Mouse (Mus musculus) heart, postnatal 0 days (tissue): ENCODE data around the gene Mgea5. TPM values are rescaled to one million over a fixed set of nuclear protein-coding genes. Genes with fewer than 3 reads are reported as not detected.

Source experiments
- ATAC-seq: fragments of 200-750 bp; cut with Nextera tagmentation; 2 replicates; pipeline ENCODE4 v1.8.0; 2017; ENCODE audit warnings: low read depth, moderate number of reproducible peaks, moderate library complexity; ENCODE audit not compliant: insufficient read depth
- DNase-seq: peaks from one replicate; pipeline ENCODE4 v3.0.0-alpha.2; 2016; ENCODE audit warnings: low spot score
- H3K27ac ChIP-seq: fragments of 300-500 bp; sonication (generic); 2 replicates; pipeline ENCODE4 v1.5.1; 2014; ENCODE audit warnings: low read depth, mild to moderate bottlenecking
- H3K27me3 ChIP-seq: fragments of 300-500 bp; sonication (generic); 2 replicates; pipeline ENCODE4 v1.6.1; 2014; ENCODE audit warnings: low read length, mixed read lengths; ENCODE audit not compliant: control insufficient read depth, insufficient read depth
- H3K36me3 ChIP-seq: fragments of 300-500 bp; sonication (generic); replicated peaks from 2 replicates; pipeline ENCODE4 v1.6.1; 2014; ENCODE audit warnings: low read length, mixed read lengths; ENCODE audit not compliant: control insufficient read depth, insufficient read depth
- H3K4me1 ChIP-seq: fragments of 300-500 bp; sonication (generic); 2 replicates; pipeline ENCODE4 v1.6.1; 2014; ENCODE audit warnings: antibody characterized with exemption; ENCODE audit not compliant: control insufficient read depth, insufficient read depth
- H3K4me2 ChIP-seq: fragments of 300-500 bp; sonication (generic); 2 replicates; pipeline ENCODE4 v1.6.1; 2014; ENCODE audit warnings: low read depth, mild to moderate bottlenecking, low read length, moderate library complexity
- H3K4me3 ChIP-seq: fragments of 300-500 bp; sonication (generic); 2 replicates; pipeline ENCODE4 v1.5.1; 2014; ENCODE audit warnings: low read depth, low read length
- H3K9ac ChIP-seq: fragments of 300-500 bp; sonication (generic); replicated peaks from 2 replicates; pipeline ENCODE4 v1.6.1; 2014; ENCODE audit warnings: low read depth, low read length, mixed read lengths
- H3K9me3 ChIP-seq: fragments of 300-500 bp; sonication (generic); replicated peaks from 2 replicates; pipeline ENCODE4 v1.6.1; 2016; ENCODE audit warnings: low read length; ENCODE audit not compliant: control insufficient read depth
- CTCF ChIP-seq: IDR thresholded peaks from 2 replicates; pipeline ENCODE4 v1.5.1; 2016; ENCODE audit warnings: antibody characterized with exemption, control low read depth, low read depth
- EP300 ChIP-seq: IDR thresholded peaks from 2 replicates; pipeline ENCODE4 v1.6.1; 2016; ENCODE audit warnings: antibody characterized with exemption, low read depth
- WGBS: fragments of 180-500 bp; shearing (Covaris S2); extraction: QIAGEN DNeasy Blood & Tissue Kit; methylation state at CpG from one replicate; pipeline ENCODE4 v1.1.7; 2014; 5-methylcytosine and 5-hydroxymethylcytosine counted together
- polyA plus RNA-seq: library from polyadenylated mRNA; unstranded; fragments of >200 nt; fragmentation: Nextera tagmentation; extraction: Ambion mirVana; gene quantifications from 2 replicates; pipeline ENCODE4 v1.2.1, GENCODE M21; 2015
- total RNA-seq: library from RNA; depleted of rRNA; stranded (reverse); fragments of >200 nt; gene quantifications from 2 replicates; pipeline ENCODE4 v1.2.3, GENCODE M21; 2014; ENCODE audit warnings: low replicate concordance; rRNA removed

The Mgea5 gene
- total RNA-seq (75.8 and 84.5 TPM in 2 replicates), polyA plus RNA-seq (19.9 and 21.1 TPM in 2 replicates)

DNA sequence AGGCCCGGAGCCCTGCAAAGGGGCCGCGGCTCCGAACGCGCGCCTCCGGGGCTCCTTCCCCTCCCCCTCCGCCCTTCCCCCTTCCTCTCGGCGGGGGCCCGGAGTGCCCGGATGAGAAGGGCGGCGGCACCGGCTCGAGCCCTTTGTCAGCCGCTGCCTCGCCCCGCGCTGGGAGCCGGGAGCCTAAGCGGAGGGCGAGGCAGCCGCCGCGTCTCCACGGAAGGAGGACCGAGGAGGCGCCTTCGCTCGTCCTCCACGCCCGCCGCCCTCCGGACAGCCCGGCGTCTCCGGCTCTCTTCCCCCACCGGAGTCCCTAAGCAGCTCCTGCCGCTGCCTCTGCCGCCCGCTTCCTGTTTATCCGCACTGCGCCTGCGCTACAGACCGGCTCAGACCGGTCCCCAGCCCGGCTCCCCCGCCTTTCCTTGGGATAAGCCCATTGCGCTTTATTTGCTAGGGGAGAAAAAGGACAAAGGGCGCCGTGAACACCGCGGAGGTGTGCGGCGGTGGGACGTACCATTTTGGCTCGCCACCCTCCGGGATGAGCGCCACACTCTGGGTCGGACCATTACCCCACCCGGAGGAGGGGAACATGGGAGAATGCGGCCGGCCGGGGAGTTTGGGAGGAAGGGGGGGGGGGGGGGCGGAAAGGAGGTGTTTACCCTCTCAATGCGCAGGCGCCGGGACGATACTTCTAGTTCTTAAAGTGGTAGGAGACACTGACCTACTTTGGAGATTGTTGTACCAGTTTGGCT lies at the start of gene Mgea5:
TSS of gene Mgea5 (minus strand) at position 657 of the 752 bp plus-strand sequence.
- Histone ChIP-seq H3K4me3 (peak within 1 kb of the TSS; percentile 89), H3K27me3 (no peaks in the 10 kb centered on the region), H3K27ac (peak within 1 kb of the TSS; percentile 97), H3K4me2 (peak within 1 kb of the TSS; percentile 76), H3K4me1 (peaks cover 19% of the 10 kb centered on the region; the same call in 1 of the 2 replicates), H3K36me3 (peaks cover 16% of the 10 kb centered on the region), H3K9me3 (no peaks in the 10 kb centered on the region), H3K9ac (peak within 1 kb of the TSS; percentile 96)
- TF ChIP-seq CTCF = 0 out of 2 replicates have a peak, but pooled peaks have one; percentile 13
- no peak; the same call in 1 of the 2 replicates for TF ChIP-seq EP300
- under 1% methylated on average over 49 of the region's 71 CpGs for WGBS
- ATAC-seq (peak; percentile 96), DNase-seq (peak; percentile 99)

DNA sequence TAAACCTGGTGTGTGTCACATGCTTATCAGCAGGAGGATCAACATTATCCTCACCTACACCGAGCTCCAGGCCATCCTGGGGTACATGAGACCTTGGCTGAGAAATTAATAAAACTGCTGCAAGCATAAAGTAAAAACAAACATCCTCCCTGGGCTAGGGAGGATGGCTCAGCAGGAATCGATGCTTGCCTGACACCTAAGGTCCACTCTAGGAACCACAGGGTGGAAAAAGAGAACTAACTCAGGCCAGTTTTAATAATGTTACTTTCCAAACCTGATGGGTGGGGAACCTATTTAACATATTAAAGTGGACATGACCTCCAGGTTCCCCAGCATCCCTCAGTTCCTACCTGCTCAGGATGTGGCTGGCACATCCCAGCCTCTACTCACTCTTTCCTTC lies 47.0 kb upstream of the Mgea5 start:
- Histone ChIP-seq H3K4me1 (peaks cover 34% of the 10 kb centered on the region), H3K9me3 (no peaks in the 10 kb centered on the region), H3K4me3 (no peak overlapping the region), H3K36me3 (no peaks in the 10 kb centered on the region), H3K27me3 (no peaks in the 10 kb centered on the region), H3K9ac (no peak overlapping the region), H3K4me2 (no peak overlapping the region), H3K27ac (no peak overlapping the region)
- ATAC-seq (no peak), DNase-seq (no peak)
- 52% methylated on average over 2 of the region's 2 CpGs for WGBS
- TF ChIP-seq EP300 (no peak), CTCF (peak; percentile 28)

GRCm38 (mm10) chr19:45827736-45828135 lies 44.1 kb upstream of the Mgea5 start:
- Histone ChIP-seq H3K4me3 (no peak overlapping the region), H3K27me3 (no peaks in the 10 kb centered on the region), H3K27ac (peak overlapping the region; percentile 82), H3K9ac (no peak overlapping the region), H3K9me3 (no peaks in the 10 kb centered on the region), H3K4me2 (no peak overlapping the region), H3K4me1 (peaks cover 44% of the 10 kb centered on the region), H3K36me3 (no peaks in the 10 kb centered on the region)
- DNase-seq = no peak
- no peak for ATAC-seq
- 95% methylated on average over 3 of the region's 3 CpGs for WGBS
- no peak for TF ChIP-seq EP300
- peak; percentile 18 for TF ChIP-seq CTCF

- Histone ChIP-seq H3K9me3 (no peaks in the 10 kb centered on the region), H3K27me3 (no peaks in the 10 kb centered on the region), H3K9ac (no peak overlapping the region), H3K4me1 (peaks cover 43% of the 10 kb centered on the region), H3K4me2 (no peak overlapping the region), H3K27ac (peak overlapping the region; percentile 82), H3K4me3 (no peak overlapping the region), H3K36me3 (no peaks in the 10 kb centered on the region)
- no peak for TF ChIP-seq EP300
- no peak for TF ChIP-seq CTCF
- ATAC-seq (peak; percentile 25; the same call in 1 of the 2 replicates), DNase-seq (peak; percentile 65)
- WGBS = 39% methylated on average over 5 of the region's 5 CpGs
Observed at GRCm38 (mm10) chr19:45827125-45827524, 43.5 kb upstream of the Mgea5 start.

DNA sequence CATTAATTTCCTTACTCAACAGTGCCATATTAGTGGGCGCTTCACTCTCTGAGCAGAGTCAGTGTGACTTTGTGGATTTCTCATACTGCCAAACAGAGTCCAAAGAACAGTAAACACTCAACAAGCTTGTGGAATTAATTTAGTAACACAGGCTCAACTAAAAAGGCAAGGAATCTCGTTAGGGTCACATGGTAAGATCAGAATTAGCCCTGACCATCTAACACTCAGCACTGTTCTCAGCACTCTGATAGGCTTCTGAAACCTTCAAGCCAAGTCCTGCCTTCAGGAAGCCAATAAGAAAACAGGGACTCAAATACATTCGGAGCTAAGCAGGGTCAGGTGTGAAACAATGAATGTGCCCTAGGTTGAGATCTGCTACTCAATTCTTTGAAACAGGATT lies 42.5 kb upstream of the Mgea5 start:
- peak; percentile 86 for ATAC-seq
- DNase-seq = peak; percentile 41
- 34% methylated on average over 3 of the region's 3 CpGs for WGBS

More for the DNA sequence above, 42.5 kb upstream of the Mgea5 start:
- Histone ChIP-seq H3K36me3 (no peaks in the 10 kb centered on the region), H3K9me3 (no peaks in the 10 kb centered on the region), H3K4me2 (no peak overlapping the region), H3K4me1 (peaks cover 46% of the 10 kb centered on the region), H3K9ac (peak overlapping the region; percentile 20; the same call in 1 of the 2 replicates), H3K4me3 (no peak overlapping the region), H3K27me3 (no peaks in the 10 kb centered on the region), H3K27ac (peak overlapping the region; percentile 82)
- no peak for TF ChIP-seq EP300
- no peak for TF ChIP-seq CTCF
